Mouse (Mus musculus): Measurements from ENCODE around the gene En1.

- TF ChIP-seq CTCF (IDR thresholded peaks at IDR 0.05) = no peak
- no peak for TF ChIP-seq EP300 (IDR thresholded peaks at IDR 0.05)
These were observed 41.2 kb downstream of the En1 start for GRCm38 (mm10) chr1:120643380-120643779.

All from lung, postnatal 0 days (tissue).